Mouse (Mus musculus): Measurements from ENCODE around the gene Slc22a12.

- TF ChIP-seq CTCF (IDR thresholded peaks at IDR 0.05; ENCODE audit: control insufficient read depth, insufficient read depth, insufficient read length) = no peak
- no peak for TF ChIP-seq USF1 (IDR thresholded peaks at IDR 0.05; ENCODE audit: low read depth)
- TF ChIP-seq MAX (IDR thresholded peaks at IDR 0.05) = no peak
- no peak for TF ChIP-seq MYOD1 (IDR thresholded peaks at IDR 0.05; ENCODE audit: control insufficient read depth, insufficient read length, low read depth)
- no peak for TF ChIP-seq FOSL1 (IDR thresholded peaks at IDR 0.05; ENCODE audit: insufficient read depth, low read length, poor library complexity, severe bottlenecking)
Observed at GRCm38 (mm10) chr19:6531011-6531631, 11.7 kb downstream of the Slc22a12 start.

Measured in C2C12 (cell line).